Mouse (Mus musculus): ENCODE measurements around the gene Krt25.

The Krt25 gene

DNA sequence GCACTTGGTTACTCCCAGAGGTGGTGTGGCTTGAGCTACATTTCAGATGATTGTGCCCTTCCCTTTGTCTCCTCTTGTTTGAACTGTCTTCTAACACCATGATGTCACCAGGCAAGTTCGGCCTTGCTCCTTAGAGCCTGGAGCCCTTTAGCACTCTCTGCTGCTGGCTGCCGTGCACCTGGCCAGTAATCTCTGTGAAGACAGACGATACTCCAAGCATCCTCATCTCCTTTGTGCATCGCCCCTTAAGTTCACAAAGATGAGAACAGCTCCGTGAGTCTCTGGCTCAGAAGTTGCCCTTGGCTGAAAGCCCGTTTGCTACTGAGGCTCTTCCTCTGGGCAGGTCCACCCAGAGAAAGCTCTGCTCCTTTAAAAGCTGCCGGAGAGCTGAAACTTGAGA, 46.0 kb downstream of the Krt25 start:
- DNase-seq (ENCODE audit: low read depth) = no peak

DNA sequence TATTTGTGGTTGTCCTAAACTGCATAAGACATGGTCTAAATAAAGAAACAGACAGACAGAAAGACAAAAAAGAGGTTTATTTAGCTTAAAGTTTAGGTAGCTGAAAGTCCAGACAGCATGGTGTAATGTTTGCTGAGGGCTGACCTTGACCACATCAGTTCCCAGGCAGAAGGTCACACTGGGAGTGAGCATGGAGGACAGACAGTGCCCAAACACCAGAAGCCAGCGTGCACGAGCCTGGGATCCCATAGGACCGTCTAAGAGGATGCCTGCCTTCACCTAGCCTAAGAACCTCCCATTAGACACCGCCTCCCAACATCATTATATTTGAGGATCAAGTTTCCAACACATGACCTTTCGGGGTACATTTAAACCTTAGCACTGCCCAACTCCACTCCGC, 47.1 kb downstream of the Krt25 start:
- no peak for DNase-seq (ENCODE audit: low read depth)

DNA sequence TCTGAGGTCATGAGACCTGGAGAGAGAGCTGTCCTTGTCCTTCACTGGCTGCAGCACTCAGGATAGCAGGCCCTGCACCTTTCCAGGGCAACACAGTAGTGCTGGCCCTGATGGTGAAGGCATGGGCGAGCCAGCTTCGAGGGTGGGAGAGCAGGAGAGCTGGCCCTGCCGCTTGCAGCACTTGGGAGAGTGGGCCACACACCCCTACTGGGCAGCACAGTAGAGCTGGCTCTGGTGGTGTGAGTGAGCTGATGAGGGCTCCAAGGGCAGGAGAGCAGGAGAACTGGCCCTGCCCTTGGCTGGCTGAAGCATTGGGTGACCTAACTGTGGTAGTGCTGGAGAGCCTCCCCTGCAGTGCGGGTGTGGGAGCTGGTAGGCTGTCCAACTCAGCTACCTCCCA, 50.0 kb downstream of the Krt25 start:
- DNase-seq (ENCODE audit: low read depth) = no peak

DNA sequence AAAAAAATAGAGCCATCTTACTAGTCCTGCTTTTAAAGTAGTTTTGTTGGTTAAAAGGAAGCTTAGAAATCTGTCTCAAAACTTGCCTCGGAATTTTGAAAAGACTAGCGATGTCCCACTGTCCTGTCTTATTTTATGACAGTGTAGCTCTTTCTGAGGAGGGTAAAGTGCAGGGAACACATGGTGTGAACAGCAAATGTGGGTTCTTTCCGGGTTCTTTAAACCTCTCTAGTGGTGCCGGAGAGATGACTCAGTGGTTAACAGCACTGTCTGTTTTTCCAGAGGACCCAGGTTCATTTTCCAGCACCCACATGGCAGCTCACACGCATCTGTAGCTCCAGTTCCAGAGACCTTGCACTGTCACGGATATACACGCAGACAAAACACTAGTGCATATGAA, 53.6 kb downstream of the Krt25 start:
- DNase-seq (ENCODE audit: low read depth) = no peak

DNA sequence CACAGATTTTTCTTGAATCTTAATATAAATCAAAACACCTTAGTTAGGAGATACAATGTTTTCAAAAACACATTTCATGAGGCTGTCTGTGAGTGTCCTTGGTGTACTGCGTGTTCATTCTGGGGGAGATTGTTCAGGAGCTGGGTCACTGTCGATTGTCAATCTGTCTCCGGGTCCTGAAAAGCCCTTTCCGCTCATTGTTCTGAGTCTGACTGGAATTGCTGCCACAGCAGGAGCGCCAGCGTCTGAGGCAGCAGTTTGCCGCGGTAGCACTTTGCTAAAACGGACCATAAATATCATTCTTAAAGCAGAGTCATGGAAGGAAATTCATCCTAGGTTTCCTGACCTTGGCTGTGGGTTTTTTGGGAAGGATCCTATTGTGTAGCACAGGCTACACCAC, 57.0 kb downstream of the Krt25 start:
- DNase-seq (ENCODE audit: low read depth) = no peak

All from induced T-regulatory cell, adult 2 months (primary cell).